Mouse (Mus musculus): Measurements from ENCODE around the gene Zc3h15. TPM values are rescaled to one million over a fixed set of nuclear protein-coding genes. Genes with fewer than 3 reads are reported as not detected.
A peak's percentile ranks its signal among the peaks of the same experiment; 100 is the strongest.
"Not testable (repeated sequence)": the region's sequence is repeated elsewhere in the genome, so short reads cannot be mapped to it uniquely, and the experiment has no call there.

Zc3h15 gene
- polyA plus RNA-seq, 1 experiment from 2014 or later: 115 TPM

- WGBS: 94% methylated on average over 6 of the region's 6 CpGs
- Histone ChIP-seq H3K4me3 (ENCODE audit: low read depth, low read length) (no peak overlapping the region), H3K9ac (no peak overlapping the region), H3K36me3 (ENCODE audit: insufficient read depth) (peaks cover 52% of the 10 kb centered on the region), H3K27ac (ENCODE audit: low read depth) (no peak overlapping the region), H3K27me3 (ENCODE audit: insufficient read depth, low read length) (no peaks in the 10 kb centered on the region), H3K4me1 (ENCODE audit: insufficient read depth) (no peaks in the 10 kb centered on the region), H3K4me2 (no peak overlapping the region), H3K9me3 (ENCODE audit: low read depth, low read length) (no peaks in the 10 kb centered on the region)
- no peak for TF ChIP-seq CTCF (IDR thresholded peaks at IDR 0.05; ENCODE audit: low read depth)
- DNase-seq (no peak), ATAC-seq (ENCODE audit: insufficient read depth) (no peak)
Measured at GRCm38 (mm10) chr2:83661351-83661750, 17.1 kb downstream of the Zc3h15 start.

GRCm38 (mm10) chr2:83665051-83665450 lies 20.8 kb downstream of the Zc3h15 start:
- not testable (repeated sequence) for H3K4me1 ChIP-seq (ENCODE audit: insufficient read depth); DNase-seq; H3K9me3 ChIP-seq (ENCODE audit: low read depth, low read length); ATAC-seq (ENCODE audit: insufficient read depth); H3K27ac ChIP-seq (ENCODE audit: low read depth); H3K4me2 ChIP-seq; H3K4me3 ChIP-seq (ENCODE audit: low read depth, low read length); H3K9ac ChIP-seq; H3K27me3 ChIP-seq (ENCODE audit: insufficient read depth, low read length)
- H3K36me3 ChIP-seq (ENCODE audit: insufficient read depth): peaks cover 50% of the 10 kb centered on the region
- 96% methylated on average over 2 of the region's 2 CpGs for WGBS

GRCm38 (mm10) chr2:83667430-83667829 lies 23.2 kb downstream of the Zc3h15 start:
- ATAC-seq (ENCODE audit: insufficient read depth): no peak
- WGBS: 81% methylated on average over 2 of the region's 2 CpGs
- TF ChIP-seq CTCF (IDR thresholded peaks at IDR 0.05; ENCODE audit: low read depth): no peak

GRCm38 (mm10) chr2:83668052-83668451 lies 23.8 kb downstream of the Zc3h15 start:
- DNase-seq (no peak), ATAC-seq (ENCODE audit: insufficient read depth) (no peak)
- H3K27me3 ChIP-seq (ENCODE audit: insufficient read depth, low read length): no peaks in the 10 kb centered on the region
- 73% methylated on average over 1 of the region's 1 CpGs for WGBS
- peaks cover 26% of the 10 kb centered on the region for H3K36me3 ChIP-seq (ENCODE audit: insufficient read depth)
- H3K27ac ChIP-seq (ENCODE audit: low read depth): no peak overlapping the region
- no peaks in the 10 kb centered on the region for H3K9me3 ChIP-seq (ENCODE audit: low read depth, low read length)
- no peak overlapping the region for H3K9ac ChIP-seq
- TF ChIP-seq CTCF (IDR thresholded peaks at IDR 0.05; ENCODE audit: low read depth): no peak
- no peaks in the 10 kb centered on the region for H3K4me1 ChIP-seq (ENCODE audit: insufficient read depth)
- no peak overlapping the region for H3K4me3 ChIP-seq (ENCODE audit: low read depth, low read length)
- no peak overlapping the region for H3K4me2 ChIP-seq

More at GRCm38 (mm10) chr2:83667430-83667829, 23.2 kb downstream of the Zc3h15 start:
- no peak overlapping the region for H3K27ac ChIP-seq (ENCODE audit: low read depth)
- no peaks in the 10 kb centered on the region for H3K9me3 ChIP-seq (ENCODE audit: low read depth, low read length)
- DNase-seq: no peak
- no peaks in the 10 kb centered on the region for H3K27me3 ChIP-seq (ENCODE audit: insufficient read depth, low read length)
- no peak overlapping the region for H3K4me2 ChIP-seq
- H3K36me3 ChIP-seq (ENCODE audit: insufficient read depth): peaks cover 33% of the 10 kb centered on the region
- H3K4me1 ChIP-seq (ENCODE audit: insufficient read depth): no peaks in the 10 kb centered on the region
- no peak overlapping the region for H3K4me3 ChIP-seq (ENCODE audit: low read depth, low read length)
- H3K9ac ChIP-seq: no peak overlapping the region

GRCm38 (mm10) chr2:83669988-83670387 lies 25.8 kb downstream of the Zc3h15 start:
- Histone ChIP-seq H3K27ac (ENCODE audit: low read depth) (no peak overlapping the region), H3K9ac (no peak overlapping the region), H3K9me3 (ENCODE audit: low read depth, low read length) (no peaks in the 10 kb centered on the region), H3K4me3 (ENCODE audit: low read depth, low read length) (no peak overlapping the region), H3K36me3 (ENCODE audit: insufficient read depth) (peaks cover 17% of the 10 kb centered on the region), H3K4me1 (ENCODE audit: insufficient read depth) (no peaks in the 10 kb centered on the region), H3K4me2 (no peak overlapping the region), H3K27me3 (ENCODE audit: insufficient read depth, low read length) (no peaks in the 10 kb centered on the region)
- DNase-seq (peak; percentile 20), ATAC-seq (ENCODE audit: insufficient read depth) (no peak)
- TF ChIP-seq CTCF (IDR thresholded peaks at IDR 0.05; ENCODE audit: low read depth): peak; percentile 33
- 81% methylated on average over 5 of the region's 5 CpGs for WGBS

- no peak overlapping the region for H3K4me2 ChIP-seq
- DNase-seq (no peak), ATAC-seq (ENCODE audit: insufficient read depth) (no peak)
- H3K36me3 ChIP-seq (ENCODE audit: insufficient read depth): peaks cover 17% of the 10 kb centered on the region
- no peak overlapping the region for H3K4me3 ChIP-seq (ENCODE audit: low read depth, low read length)
- H3K9ac ChIP-seq: no peak overlapping the region
- TF ChIP-seq CTCF (IDR thresholded peaks at IDR 0.05; ENCODE audit: low read depth): no peak
- H3K27ac ChIP-seq (ENCODE audit: low read depth): no peak overlapping the region
- WGBS: 91% methylated on average over 2 of the region's 2 CpGs
- no peaks in the 10 kb centered on the region for H3K27me3 ChIP-seq (ENCODE audit: insufficient read depth, low read length)
- H3K9me3 ChIP-seq (ENCODE audit: low read depth, low read length): no peaks in the 10 kb centered on the region
- no peaks in the 10 kb centered on the region for H3K4me1 ChIP-seq (ENCODE audit: insufficient read depth)
Measured at GRCm38 (mm10) chr2:83671843-83672242, 27.6 kb downstream of the Zc3h15 start.

- Histone ChIP-seq H3K36me3 (ENCODE audit: insufficient read depth) (peaks cover 11% of the 10 kb centered on the region; the same call in 1 of the 2 replicates), H3K27ac (ENCODE audit: low read depth) (no peak overlapping the region), H3K4me1 (ENCODE audit: insufficient read depth) (no peaks in the 10 kb centered on the region), H3K27me3 (ENCODE audit: insufficient read depth, low read length) (no peaks in the 10 kb centered on the region), H3K4me2 (no peak overlapping the region), H3K4me3 (ENCODE audit: low read depth, low read length) (no peak overlapping the region), H3K9ac (no peak overlapping the region), H3K9me3 (ENCODE audit: low read depth, low read length) (no peaks in the 10 kb centered on the region)
- WGBS: 52% methylated on average over 7 of the region's 7 CpGs
- no peak for ATAC-seq (ENCODE audit: insufficient read depth)
- no peak for TF ChIP-seq CTCF (IDR thresholded peaks at IDR 0.05; ENCODE audit: low read depth)
- no peak for DNase-seq
Measured at GRCm38 (mm10) chr2:83673067-83673466, 28.8 kb downstream of the Zc3h15 start.

- no peaks in the 10 kb centered on the region for H3K4me1 ChIP-seq (ENCODE audit: insufficient read depth)
- no peak for TF ChIP-seq CTCF (IDR thresholded peaks at IDR 0.05; ENCODE audit: low read depth)
- H3K4me3 ChIP-seq (ENCODE audit: low read depth, low read length): no peak overlapping the region
- 70% methylated on average over 2 of the region's 2 CpGs for WGBS
- H3K36me3 ChIP-seq (ENCODE audit: insufficient read depth): peaks cover 11% of the 10 kb centered on the region; the same call in 1 of the 2 replicates
- H3K4me2 ChIP-seq: no peak overlapping the region
- no peaks in the 10 kb centered on the region for H3K9me3 ChIP-seq (ENCODE audit: low read depth, low read length)
- H3K9ac ChIP-seq: no peak overlapping the region
- H3K27me3 ChIP-seq (ENCODE audit: insufficient read depth, low read length): no peaks in the 10 kb centered on the region
- DNase-seq (no peak), ATAC-seq (ENCODE audit: insufficient read depth) (no peak)
- H3K27ac ChIP-seq (ENCODE audit: low read depth): no peak overlapping the region
Measured at GRCm38 (mm10) chr2:83673843-83674242, 29.6 kb downstream of the Zc3h15 start.
